ENCODE assay signal across 9 mouse cellular contexts in genomic region chr3:75861677-75862076, GRCm38 (mm10).
DNase-seq lines count a peak whose midpoint lies in the region; ATAC-seq and TF ChIP-seq lines count a peak whose summit lies in the region.
"Had no signal": no experiment of that assay in that cellular context is flagged by ENCODE, and none has a peak within 500 bp of the region (broad histone marks: within the 10 kb centered on the region; RNA-seq: fewer than 3 reads in every experiment).

No protein-coding gene starts in this region.

- WGBS in lung, adult 2 months = 31% methylated on average over 4 of the region's 4 CpGs

- no peak for TF ChIP-seq POLR2A in lung, adult 2 months (IDR thresholded peaks at IDR 0.05; ENCODE audit: borderline replicate concordance, extremely low read depth, low read depth, low read length)

- no peaks in the 10 kb centered on the region; the same call in 1 of the 2 replicates for H3K4me1 ChIP-seq in lung, adult 2 months (ENCODE audit: control insufficient read depth, insufficient read depth, low read length)

- peak; percentile 7 to 17 for DNase-seq in cerebellum, adult 18-20 months
- DNase-seq in cerebellum, adult 11 months = no peak
- DNase-seq in left cerebral cortex, adult 2 months (ENCODE audit: extremely low spot score in 1 of 2, low spot score in 2 of 2) = peak in 1 of 2 experiments; percentile 33
- no peak for DNase-seq in left cerebral cortex, postnatal 36 days (ENCODE audit: low spot score in 2 of 2)
- DNase-seq in lung, adult 2 months = peak; percentile 24
- peak; percentile 49 to 65 for DNase-seq in spleen, postnatal 14 days (ENCODE audit: low spot score in 2 of 2)

- H3K4me3 ChIP-seq in left cerebral cortex, adult 2 months = no peak overlapping the region
- no peak overlapping the region for H3K4me3 ChIP-seq in lung, adult 2 months (replicated peaks; ENCODE audit: extremely low read depth, low read depth, low read length)
- H3K4me3 ChIP-seq: stomach, embryonic 15.5 days had no signal

- intact Hi-C loops in left cerebral cortex, adult 2 months (cut with DNase I) = loop anchor here (2.0 to 5.0 kb wide), 2 partner anchors 139 to 641 kb away; no protein-coding TSS in a partner anchor
- intact Hi-C loops in left cerebral cortex, postnatal 36 days (cut with DNase I) = loop anchor here (10.0 kb wide), 1 partner anchor 647 kb away; no protein-coding TSS in a partner anchor

- ATAC-seq in activated CD4-positive, CD25-positive, alpha-beta regulatory T cell, adult 4 months = peak; percentile 76
- ATAC-seq in erythroid progenitor cell, adult 5-6 weeks (replicated peaks; ENCODE audit: low FRiP score, poor library complexity, severe bottlenecking) = peak; percentile 75

- TF ChIP-seq CTCF in left cerebral cortex, adult 2 months (IDR thresholded peaks at IDR 0.05) = peak; percentile 59
- peak; percentile 81 for TF ChIP-seq CTCF in lung, adult 2 months (IDR thresholded peaks at IDR 0.05; ENCODE audit: insufficient read depth, low read length)

- H3K27ac ChIP-seq in left cerebral cortex, adult 2 months = no peak overlapping the region
- H3K27ac ChIP-seq: stomach, embryonic 15.5 days had no signal

Comparison
In these comparisons a context has a peak if more than half of its experiments do, and no peak if none do; other contexts are left out.
1. DNase-seq: peak in cerebellum, adult 18-20 months (2 of 2), lung, adult 2 months (single experiment) and spleen, postnatal 14 days (2 of 2); none in cerebellum, adult 11 months (single experiment) and left cerebral cortex, postnatal 36 days (0 of 2).